Mouse (Mus musculus): ENCODE results near the gene Celf5.

GRCm38 (mm10) chr10:81450641-81451364, 31.7 kb downstream of the Celf5 start:
- no peak for TF ChIP-seq POLR2A (IDR thresholded peaks at IDR 0.05; ENCODE audit: extremely low read depth, insufficient read depth, low read length)
- no peak for TF ChIP-seq CTCF (IDR thresholded peaks at IDR 0.05; ENCODE audit: extremely low read depth, insufficient read depth, low read length)

Measured in cortical plate, adult 2 months (tissue).